Mouse (Mus musculus): ENCODE measurements around the gene Ccdc65. TPM values are rescaled to one million over a fixed set of nuclear protein-coding genes. Genes with fewer than 3 reads are reported as not detected.
A peak's percentile ranks its signal among the peaks of the same experiment; 100 is the strongest.

The Ccdc65 gene
- polyA plus RNA-seq, 1 experiment = 4.8 TPM

GRCm38 (mm10) chr15:98681633-98682032 is 26.4 kb upstream of the Ccdc65 start:
- no peak for DNase-seq
- TF ChIP-seq CTCF (IDR thresholded peaks at IDR 0.05; ENCODE audit: borderline replicate concordance, insufficient read depth, low read depth, low read length) = no peak
- no peak for TF ChIP-seq POLR2A (IDR thresholded peaks at IDR 0.05; ENCODE audit: borderline replicate concordance, insufficient read depth, low read length)
- no peak overlapping the region for H3K4me3 ChIP-seq (replicated peaks; ENCODE audit: insufficient read depth, low read depth, low read length)
- WGBS = 88% methylated on average over 7 of the region's 7 CpGs
- H3K4me1 ChIP-seq (ENCODE audit: control insufficient read depth, insufficient read depth, low read length) = peaks cover 4% of the 10 kb centered on the region; the same call in 1 of the 2 replicates
- no peaks in the 10 kb centered on the region for H3K27me3 ChIP-seq (ENCODE audit: control insufficient read depth, insufficient read depth, low read length)
- H3K27ac ChIP-seq (ENCODE audit: insufficient read depth, low read length) = no peak overlapping the region

DNA sequence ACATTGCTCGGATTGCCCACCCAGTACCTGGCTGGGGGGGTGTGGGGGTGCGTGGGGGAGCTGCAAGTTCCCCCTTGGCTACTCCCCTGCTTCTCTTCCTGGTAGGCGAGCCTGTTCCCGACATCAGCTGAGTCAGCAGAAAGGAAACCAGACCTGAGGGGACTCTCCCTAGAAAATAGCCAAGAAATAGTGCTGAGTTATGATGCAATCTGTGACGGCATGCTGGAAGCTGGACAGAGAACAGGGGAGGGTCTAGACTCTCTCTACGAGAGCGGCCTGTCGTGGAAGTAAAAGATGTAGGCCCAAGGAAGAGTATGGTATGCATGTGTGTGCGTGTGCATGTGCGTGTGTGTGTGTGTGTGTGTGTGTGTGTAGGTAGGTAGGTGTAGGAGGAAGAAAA is 24.8 kb upstream of the Ccdc65 start:
- peaks cover under 1% of the 10 kb centered on the region; the same call in 1 of the 2 replicates for H3K4me1 ChIP-seq (ENCODE audit: control insufficient read depth, insufficient read depth, low read length)
- 71% methylated on average over 10 of the region's 10 CpGs for WGBS

DNA sequence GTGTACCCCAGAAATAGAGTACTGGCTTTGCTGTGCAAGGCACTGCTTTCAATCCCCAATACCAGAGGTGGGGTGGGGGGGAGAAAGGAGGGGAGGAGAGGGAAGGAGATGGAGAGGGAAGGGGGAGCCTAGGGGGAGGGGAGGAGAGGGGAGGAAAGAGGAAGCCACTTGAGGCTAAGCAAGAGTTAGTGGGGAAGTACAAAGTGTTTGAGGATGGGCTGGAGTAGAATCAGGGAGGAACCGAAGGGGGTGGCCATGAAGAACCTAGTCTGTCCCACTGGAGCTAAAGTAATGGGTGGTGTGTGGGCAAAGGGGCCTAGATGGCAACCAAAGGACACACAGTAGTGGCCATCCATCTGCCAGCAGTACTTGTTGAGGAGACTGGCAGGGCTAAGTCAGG is 24.3 kb upstream of the Ccdc65 start:
- Histone ChIP-seq H3K27ac (ENCODE audit: insufficient read depth, low read length) (no peak overlapping the region), H3K4me1 (ENCODE audit: control insufficient read depth, insufficient read depth, low read length) (no peaks in the 10 kb centered on the region), H3K4me3 (replicated peaks; ENCODE audit: insufficient read depth, low read depth, low read length) (no peak overlapping the region), H3K27me3 (ENCODE audit: control insufficient read depth, insufficient read depth, low read length) (no peaks in the 10 kb centered on the region)
- TF ChIP-seq POLR2A (IDR thresholded peaks at IDR 0.05; ENCODE audit: borderline replicate concordance, insufficient read depth, low read length) (no peak), CTCF (IDR thresholded peaks at IDR 0.05; ENCODE audit: borderline replicate concordance, insufficient read depth, low read depth, low read length) (no peak)
- WGBS = 86% methylated on average over 1 of the region's 1 CpGs
- no peak for DNase-seq

More for the DNA sequence above, 24.8 kb upstream of the Ccdc65 start:
- TF ChIP-seq POLR2A (IDR thresholded peaks at IDR 0.05; ENCODE audit: borderline replicate concordance, insufficient read depth, low read length) (no peak), CTCF (IDR thresholded peaks at IDR 0.05; ENCODE audit: borderline replicate concordance, insufficient read depth, low read depth, low read length) (no peak)
- Histone ChIP-seq H3K27me3 (ENCODE audit: control insufficient read depth, insufficient read depth, low read length) (no peaks in the 10 kb centered on the region), H3K4me3 (replicated peaks; ENCODE audit: insufficient read depth, low read depth, low read length) (no peak overlapping the region), H3K27ac (ENCODE audit: insufficient read depth, low read length) (no peak overlapping the region)
- DNase-seq = no peak

GRCm38 (mm10) chr15:98685926-98686325 is 22.1 kb upstream of the Ccdc65 start:
- Histone ChIP-seq H3K27ac (ENCODE audit: insufficient read depth, low read length) (no peak overlapping the region), H3K4me3 (replicated peaks; ENCODE audit: insufficient read depth, low read depth, low read length) (no peak overlapping the region), H3K4me1 (ENCODE audit: control insufficient read depth, insufficient read depth, low read length) (no peaks in the 10 kb centered on the region), H3K27me3 (ENCODE audit: control insufficient read depth, insufficient read depth, low read length) (no peaks in the 10 kb centered on the region)
- TF ChIP-seq CTCF (IDR thresholded peaks at IDR 0.05; ENCODE audit: borderline replicate concordance, insufficient read depth, low read depth, low read length) (0 out of 2 replicates have a peak, but pooled peaks have one; percentile 4), POLR2A (IDR thresholded peaks at IDR 0.05; ENCODE audit: borderline replicate concordance, insufficient read depth, low read length) (no peak)
- DNase-seq = no peak
- 71% methylated on average over 3 of the region's 3 CpGs for WGBS

- H3K4me1 ChIP-seq (ENCODE audit: control insufficient read depth, insufficient read depth, low read length) = no peaks in the 10 kb centered on the region
- DNase-seq = no peak
- TF ChIP-seq CTCF (IDR thresholded peaks at IDR 0.05; ENCODE audit: borderline replicate concordance, insufficient read depth, low read depth, low read length) (no peak), POLR2A (IDR thresholded peaks at IDR 0.05; ENCODE audit: borderline replicate concordance, insufficient read depth, low read length) (no peak)
- H3K27ac ChIP-seq (ENCODE audit: insufficient read depth, low read length) = no peak overlapping the region
- no peak overlapping the region for H3K4me3 ChIP-seq (replicated peaks; ENCODE audit: insufficient read depth, low read depth, low read length)
- H3K27me3 ChIP-seq (ENCODE audit: control insufficient read depth, insufficient read depth, low read length) = no peaks in the 10 kb centered on the region
- WGBS = 73% methylated on average over 2 of the region's 2 CpGs
Measured at GRCm38 (mm10) chr15:98689682-98690081, 18.3 kb upstream of the Ccdc65 start.

- no peak overlapping the region for H3K27ac ChIP-seq (ENCODE audit: insufficient read depth, low read length)
- no peak overlapping the region for H3K4me3 ChIP-seq (replicated peaks; ENCODE audit: insufficient read depth, low read depth, low read length)
Measured at GRCm38 (mm10) chr15:98691486-98692147, 16.4 kb upstream of the Ccdc65 start.

GRCm38 (mm10) chr15:98692171-98692715 is 15.8 kb upstream of the Ccdc65 start:
- Histone ChIP-seq H3K27ac (ENCODE audit: insufficient read depth, low read length) (no peak overlapping the region), H3K4me3 (replicated peaks; ENCODE audit: insufficient read depth, low read depth, low read length) (no peak overlapping the region)
- WGBS = 58% methylated on average over 11 of the region's 11 CpGs

More at GRCm38 (mm10) chr15:98691486-98692147, 16.4 kb upstream of the Ccdc65 start:
- Histone ChIP-seq H3K27me3 (ENCODE audit: control insufficient read depth, insufficient read depth, low read length) (no peaks in the 10 kb centered on the region), H3K4me1 (ENCODE audit: control insufficient read depth, insufficient read depth, low read length) (no peaks in the 10 kb centered on the region)
- DNase-seq = no peak
- no peak for TF ChIP-seq CTCF (IDR thresholded peaks at IDR 0.05; ENCODE audit: borderline replicate concordance, insufficient read depth, low read depth, low read length)
- TF ChIP-seq POLR2A (IDR thresholded peaks at IDR 0.05; ENCODE audit: borderline replicate concordance, insufficient read depth, low read length) = no peak
- WGBS = 60% methylated on average over 7 of the region's 7 CpGs

GRCm38 (mm10) chr15:98695726-98696125 is 12.3 kb upstream of the Ccdc65 start:
- DNase-seq = no peak
- Histone ChIP-seq H3K4me1 (ENCODE audit: control insufficient read depth, insufficient read depth, low read length) (no peaks in the 10 kb centered on the region), H3K27ac (ENCODE audit: insufficient read depth, low read length) (no peak overlapping the region), H3K27me3 (ENCODE audit: control insufficient read depth, insufficient read depth, low read length) (no peaks in the 10 kb centered on the region), H3K4me3 (replicated peaks; ENCODE audit: insufficient read depth, low read depth, low read length) (no peak overlapping the region)
- TF ChIP-seq CTCF (IDR thresholded peaks at IDR 0.05; ENCODE audit: borderline replicate concordance, insufficient read depth, low read depth, low read length) (no peak), POLR2A (IDR thresholded peaks at IDR 0.05; ENCODE audit: borderline replicate concordance, insufficient read depth, low read length) (no peak)
- 28% methylated on average over 9 of the region's 9 CpGs for WGBS

More at GRCm38 (mm10) chr15:98692171-98692715, 15.8 kb upstream of the Ccdc65 start:
- no peak for DNase-seq
- H3K4me1 ChIP-seq (ENCODE audit: control insufficient read depth, insufficient read depth, low read length) = no peaks in the 10 kb centered on the region
- TF ChIP-seq POLR2A (IDR thresholded peaks at IDR 0.05; ENCODE audit: borderline replicate concordance, insufficient read depth, low read length) = no peak
- no peak for TF ChIP-seq CTCF (IDR thresholded peaks at IDR 0.05; ENCODE audit: borderline replicate concordance, insufficient read depth, low read depth, low read length)
- no peaks in the 10 kb centered on the region for H3K27me3 ChIP-seq (ENCODE audit: control insufficient read depth, insufficient read depth, low read length)

Measured in cerebellum, adult 2 months (tissue).